Mouse (Mus musculus) hindbrain, embryonic 16.5 days (tissue): ENCODE data around the gene Tatdn2. TPM values are rescaled to one million over a fixed set of nuclear protein-coding genes. Genes with fewer than 3 reads are reported as not detected.

Source experiments
- ATAC-seq: fragments of 200-750 bp; cut with Nextera tagmentation; 2 replicates; pipeline ENCODE4 v1.8.0; 2017; ENCODE audit warnings: moderate TSS enrichment, moderate library complexity
- H3K27ac ChIP-seq: fragments of 300-500 bp; sonication (generic); 2 replicates; pipeline ENCODE4 v1.5.1; 2014; ENCODE audit warnings: low read depth, mild to moderate bottlenecking, control low read depth, low read length, moderate library complexity
- H3K27me3 ChIP-seq: fragments of 300-500 bp; sonication (generic); replicated peaks from 2 replicates; pipeline ENCODE4 v1.6.1; 2014; ENCODE audit warnings: low read length; ENCODE audit not compliant: control insufficient read depth, insufficient read depth
- H3K36me3 ChIP-seq: fragments of 300-500 bp; sonication (generic); 2 replicates; pipeline ENCODE4 v1.6.1; 2014; ENCODE audit warnings: mild to moderate bottlenecking, low read length, moderate library complexity, mixed read lengths; ENCODE audit not compliant: control insufficient read depth, insufficient read depth
- H3K4me1 ChIP-seq: fragments of 300-500 bp; sonication (generic); 2 replicates; pipeline ENCODE4 v1.6.1; 2014; ENCODE audit warnings: low read depth, low read length; ENCODE audit not compliant: control insufficient read depth, insufficient read depth
- H3K4me2 ChIP-seq: fragments of 300-500 bp; sonication (generic); 2 replicates; pipeline ENCODE4 v1.6.1; 2014; ENCODE audit warnings: mild to moderate bottlenecking, low read length, control low read depth, moderate library complexity
- H3K4me3 ChIP-seq: fragments of 300-500 bp; sonication (generic); 2 replicates; pipeline ENCODE4 v1.5.1; 2014; ENCODE audit warnings: mild to moderate bottlenecking, low read length, control low read depth, moderate library complexity
- H3K9ac ChIP-seq: fragments of 300-500 bp; sonication (generic); 2 replicates; pipeline ENCODE4 v1.6.1; 2014; ENCODE audit warnings: low read depth, mild to moderate bottlenecking, control low read depth, low read length, moderate library complexity
- H3K9me3 ChIP-seq: fragments of 300-500 bp; sonication (generic); 2 replicates; pipeline ENCODE4 v1.6.1; 2014; ENCODE audit warnings: mild to moderate bottlenecking, low read length, moderate library complexity; ENCODE audit not compliant: control insufficient read depth
- WGBS: fragments of 180-500 bp; shearing (Covaris S2); extraction: QIAGEN DNeasy Blood & Tissue Kit; methylation state at CpG from one replicate; pipeline ENCODE4 v1.1.7; 2014; 5-methylcytosine and 5-hydroxymethylcytosine counted together
- polyA plus RNA-seq: library from polyadenylated mRNA; unstranded; fragments of >200 nt; fragmentation: Nextera tagmentation; extraction: Ambion mirVana; gene quantifications from 2 replicates; pipeline ENCODE4 v1.2.1, GENCODE M21; 2015

Gene Tatdn2
- 0.56 and 1.3 TPM in 2 replicates for polyA plus RNA-seq

- H3K9ac ChIP-seq = peak within 1 kb of the TSS; percentile 85
- H3K4me3 ChIP-seq = peak within 1 kb of the TSS; percentile 89
- peaks cover 12% of the 10 kb centered on the region for H3K4me1 ChIP-seq
- no peaks in the 10 kb centered on the region for H3K27me3 ChIP-seq
- no peaks in the 10 kb centered on the region for H3K9me3 ChIP-seq
- H3K27ac ChIP-seq = peak within 1 kb of the TSS; percentile 90
- WGBS = 1% methylated on average over 58 of the region's 58 CpGs
- peak; percentile 100 for ATAC-seq
- H3K36me3 ChIP-seq = 0 out of 2 replicates have a peak, but pooled peaks cover 2% of the 10 kb centered on the region
- peak within 1 kb of the TSS; percentile 83 for H3K4me2 ChIP-seq
These were observed at the start of gene Tatdn2 for GRCm38 (mm10) chr6:113696582-113697221. Gene Tatdn2 (plus strand): TSS chr6:113697050.

- Histone ChIP-seq H3K27me3 (no peaks in the 10 kb centered on the region), H3K9me3 (no peaks in the 10 kb centered on the region), H3K4me1 (no peaks in the 10 kb centered on the region), H3K4me2 (no peak overlapping the region), H3K36me3 (no peaks in the 10 kb centered on the region), H3K9ac (no peak overlapping the region), H3K4me3 (no peak overlapping the region), H3K27ac (no peak overlapping the region)
- ATAC-seq = no peak
- 81% methylated on average over 7 of the region's 7 CpGs for WGBS
These were observed 47.3 kb upstream of the Tatdn2 start for GRCm38 (mm10) chr6:113649346-113650196.

- Histone ChIP-seq H3K4me2 (no peak overlapping the region), H3K36me3 (no peaks in the 10 kb centered on the region), H3K9ac (no peak overlapping the region), H3K27ac (no peak overlapping the region), H3K27me3 (no peaks in the 10 kb centered on the region), H3K4me3 (no peak overlapping the region), H3K4me1 (no peaks in the 10 kb centered on the region), H3K9me3 (no peaks in the 10 kb centered on the region)
- no peak for ATAC-seq
- WGBS = 75% methylated on average over 4 of the region's 4 CpGs
These were observed 46.6 kb upstream of the Tatdn2 start for GRCm38 (mm10) chr6:113650197-113650640.

GRCm38 (mm10) chr6:113651626-113652025 lies 45.2 kb upstream of the Tatdn2 start:
- Histone ChIP-seq H3K9me3 (no peaks in the 10 kb centered on the region), H3K27ac (no peak overlapping the region), H3K36me3 (no peaks in the 10 kb centered on the region), H3K4me2 (no peak overlapping the region), H3K4me3 (no peak overlapping the region), H3K27me3 (no peaks in the 10 kb centered on the region), H3K9ac (no peak overlapping the region), H3K4me1 (no peaks in the 10 kb centered on the region)
- 76% methylated on average over 3 of the region's 3 CpGs for WGBS
- no peak for ATAC-seq

- Histone ChIP-seq H3K4me1 (no peaks in the 10 kb centered on the region), H3K9ac (no peak overlapping the region), H3K27ac (no peak overlapping the region), H3K4me3 (no peak overlapping the region), H3K36me3 (no peaks in the 10 kb centered on the region), H3K9me3 (no peaks in the 10 kb centered on the region), H3K27me3 (no peaks in the 10 kb centered on the region), H3K4me2 (no peak overlapping the region)
- WGBS = 92% methylated on average over 7 of the region's 7 CpGs
- ATAC-seq = no peak
These were observed 43.3 kb upstream of the Tatdn2 start for GRCm38 (mm10) chr6:113653551-113653950.

- WGBS = 81% methylated on average over 8 of the region's 8 CpGs
- no peaks in the 10 kb centered on the region for H3K4me1 ChIP-seq
- H3K9me3 ChIP-seq = no peaks in the 10 kb centered on the region
- no peak overlapping the region for H3K4me2 ChIP-seq
- H3K27me3 ChIP-seq = no peaks in the 10 kb centered on the region
- no peak for ATAC-seq
- no peak overlapping the region for H3K9ac ChIP-seq
- no peaks in the 10 kb centered on the region for H3K36me3 ChIP-seq
- H3K4me3 ChIP-seq = no peak overlapping the region
- no peak overlapping the region for H3K27ac ChIP-seq
These were observed 42.7 kb upstream of the Tatdn2 start for GRCm38 (mm10) chr6:113654102-113654501.

GRCm38 (mm10) chr6:113654753-113655397 lies 42.0 kb upstream of the Tatdn2 start:
- WGBS = 84% methylated on average over 16 of the region's 16 CpGs
- Histone ChIP-seq H3K9me3 (no peaks in the 10 kb centered on the region), H3K36me3 (no peaks in the 10 kb centered on the region), H3K4me2 (no peak overlapping the region), H3K27me3 (no peaks in the 10 kb centered on the region), H3K4me1 (no peaks in the 10 kb centered on the region), H3K27ac (no peak overlapping the region), H3K4me3 (no peak overlapping the region), H3K9ac (no peak overlapping the region)
- no peak for ATAC-seq

- H3K27me3 ChIP-seq = no peaks in the 10 kb centered on the region
- no peaks in the 10 kb centered on the region for H3K9me3 ChIP-seq
- H3K4me2 ChIP-seq = no peak overlapping the region
- no peak overlapping the region for H3K9ac ChIP-seq
- H3K4me3 ChIP-seq = no peak overlapping the region
- 88% methylated on average over 3 of the region's 3 CpGs for WGBS
- no peaks in the 10 kb centered on the region for H3K36me3 ChIP-seq
- H3K4me1 ChIP-seq = no peaks in the 10 kb centered on the region
- no peak overlapping the region for H3K27ac ChIP-seq
- no peak for ATAC-seq
These were observed 41.4 kb upstream of the Tatdn2 start for GRCm38 (mm10) chr6:113655475-113655874.

GRCm38 (mm10) chr6:113656847-113657246 lies 40.0 kb upstream of the Tatdn2 start:
- Histone ChIP-seq H3K4me1 (no peaks in the 10 kb centered on the region), H3K27me3 (no peaks in the 10 kb centered on the region), H3K27ac (no peak overlapping the region), H3K4me3 (no peak overlapping the region), H3K9me3 (no peaks in the 10 kb centered on the region), H3K36me3 (no peaks in the 10 kb centered on the region), H3K9ac (no peak overlapping the region), H3K4me2 (no peak overlapping the region)
- no peak for ATAC-seq
- 83% methylated on average over 6 of the region's 6 CpGs for WGBS
